Mouse (Mus musculus) gonadal fat pad, adult 2 months (tissue): ENCODE measurements around the gene Rnf224. TPM values are rescaled to one million over a fixed set of nuclear protein-coding genes. Genes with fewer than 3 reads are reported as not detected.
"Not testable (repeated sequence)": the region's sequence is repeated elsewhere in the genome, so short reads cannot be mapped to it uniquely, and the experiment has no call there.

Experiments
- DNase-seq: peaks from one replicate; pipeline ENCODE4 v3.0.0-alpha.2; 2012; ENCODE audit warnings: low read depth
- polyA plus RNA-seq: library from polyadenylated mRNA; depleted of rRNA; stranded (reverse); fragments of >200 nt; gene quantifications from 2 replicates; pipeline ENCODE4 v1.2.3, GENCODE M21; 2012

The Rnf224 gene
- polyA plus RNA-seq, 1 experiment = 0.04 TPM

GRCm38 (mm10) chr2:25256443-25257109 lies 20.0 kb upstream of the Rnf224 start:
- not testable (repeated sequence) for DNase-seq

GRCm38 (mm10) chr2:25255284-25255779 lies 18.7 kb upstream of the Rnf224 start, which contains the start of gene Tmem203:
Gene Tmem203, plus strand, starts transcription at chr2:25255439.
- no peak for DNase-seq

- DNase-seq = no peak
Measured at GRCm38 (mm10) chr2:25252331-25252730, 15.7 kb upstream of the Rnf224 start.

GRCm38 (mm10) chr2:25246183-25247072 lies 9.8 kb upstream of the Rnf224 start, which contains the start of gene AL732309.1:
Gene AL732309.1, minus strand, starts transcription at chr2:25246863.
- DNase-seq = no peak

GRCm38 (mm10) chr2:25244144-25244543 lies 7.6 kb upstream of the Rnf224 start:
- DNase-seq = no peak

GRCm38 (mm10) chr2:25243342-25243741 lies 6.8 kb upstream of the Rnf224 start:
- no peak for DNase-seq

GRCm38 (mm10) chr2:25242101-25242506 lies 5.5 kb upstream of the Rnf224 start, which contains the start of the genes Rnf208 and Cysrt1:
Gene Rnf208, plus strand, starts transcription at chr2:25242255.
Gene Cysrt1, minus strand, starts transcription at chr2:25242452.
- DNase-seq = no peak

- DNase-seq = no peak
Measured at GRCm38 (mm10) chr2:25241438-25241775, 4.8 kb upstream of the Rnf224 start.

- no peak for DNase-seq
Measured at GRCm38 (mm10) chr2:25240723-25241437, 4.3 kb upstream of the Rnf224 start.

- DNase-seq = no peak
Measured at GRCm38 (mm10) chr2:25240310-25240709, 3.7 kb upstream of the Rnf224 start.

GRCm38 (mm10) chr2:25239766-25240165 lies 3.2 kb upstream of the Rnf224 start:
- no peak for DNase-seq

GRCm38 (mm10) chr2:25238106-25238505 lies 1.5 kb upstream of the Rnf224 start:
- DNase-seq = no peak

GRCm38 (mm10) chr2:25237522-25237921 lies 935 bp upstream of the Rnf224 start:
- DNase-seq = no peak

- no peak for DNase-seq
Measured at GRCm38 (mm10) chr2:25234551-25235220, 1.9 kb downstream of the Rnf224 start.

- no peak for DNase-seq
Measured at GRCm38 (mm10) chr2:25234050-25234449, 2.5 kb downstream of the Rnf224 start, which contains the start of gene Slc34a3. Gene Slc34a3, minus strand, starts transcription at chr2:25234364.

- no peak for DNase-seq
Measured at GRCm38 (mm10) chr2:25233421-25233820, 3.2 kb downstream of the Rnf224 start.

GRCm38 (mm10) chr2:25231038-25231437 lies 5.5 kb downstream of the Rnf224 start:
- no peak for DNase-seq

GRCm38 (mm10) chr2:25230581-25230980 lies 6.0 kb downstream of the Rnf224 start:
- no peak for DNase-seq

GRCm38 (mm10) chr2:25229582-25229981 lies 7.0 kb downstream of the Rnf224 start:
- no peak for DNase-seq

GRCm38 (mm10) chr2:25228995-25229530 lies 7.5 kb downstream of the Rnf224 start:
- DNase-seq = no peak

GRCm38 (mm10) chr2:25228431-25228889 lies 8.1 kb downstream of the Rnf224 start:
- DNase-seq = no peak
